Mouse (Mus musculus) testis, adult 2 months (tissue): ENCODE measurements around the gene Dusp12. TPM values are rescaled to one million over a fixed set of nuclear protein-coding genes. Genes with fewer than 3 reads are reported as not detected.
A peak's percentile ranks its signal among the peaks of the same experiment; 100 is the strongest.

Source experiments
- H3K27ac ChIP-seq: fragments of 200-500 bp; 2 replicates; pipeline ENCODE4 v1.5.1; 2012; ENCODE audit warnings: low read depth, low read length; ENCODE audit not compliant: control insufficient read depth, insufficient read depth
- H3K27me3 ChIP-seq: fragments of 200-500 bp; 2 replicates; pipeline ENCODE4 v1.6.1; 2012; ENCODE audit warnings: mild to moderate bottlenecking, low read length, moderate library complexity; ENCODE audit not compliant: control insufficient read depth, insufficient read depth
- H3K36me3 ChIP-seq: fragments of 200-500 bp; 2 replicates; pipeline ENCODE4 v1.6.1; 2012; ENCODE audit warnings: mild to moderate bottlenecking, low read length; ENCODE audit not compliant: control insufficient read depth, insufficient read depth
- H3K4me1 ChIP-seq: fragments of 200-500 bp; 2 replicates; pipeline ENCODE4 v1.6.1; 2012; ENCODE audit warnings: low read length; ENCODE audit not compliant: control insufficient read depth, insufficient read depth
- H3K4me3 ChIP-seq: fragments of 200-500 bp; 2 replicates; pipeline ENCODE4 v1.5.1; 2012; ENCODE audit warnings: low read depth, mild to moderate bottlenecking, low read length, moderate library complexity, mixed read lengths; ENCODE audit not compliant: control insufficient read depth
- CTCF ChIP-seq: fragments of 200-500 bp; IDR thresholded peaks from 2 replicates; pipeline ENCODE4 v1.5.1; 2012; ENCODE audit warnings: low read depth, mild to moderate bottlenecking, inconsistent platforms, low read length, moderate library complexity; ENCODE audit not compliant: control insufficient read depth, insufficient read depth, insufficient replicate concordance
- POLR2A ChIP-seq: fragments of 200-500 bp; IDR thresholded peaks from 2 replicates; pipeline ENCODE4 v1.6.1; 2012; ENCODE audit warnings: low read depth, mild to moderate bottlenecking, inconsistent platforms, low read length, moderate library complexity; ENCODE audit not compliant: control insufficient read depth
- polyA plus RNA-seq: library from polyadenylated mRNA; depleted of rRNA; stranded (reverse); fragments of >200 nt; gene quantifications from 2 replicates; pipeline ENCODE4 v1.2.3, GENCODE M21; 2012

Dusp12 gene
- polyA plus RNA-seq, 1 experiment, result 6.2 TPM

- Histone ChIP-seq H3K36me3 (no peaks in the 10 kb centered on the region), H3K4me3 (peak within 1 kb of the TSS; percentile 5; the same call in 1 of the 2 replicates), H3K27me3 (no peaks in the 10 kb centered on the region), H3K27ac (no peak within 1 kb of the TSS), H3K4me1 (no peaks in the 10 kb centered on the region)
- TF ChIP-seq POLR2A (no peak), CTCF (no peak)
These were observed 42.0 kb upstream of the Dusp12 start, which contains the start of gene Fcrla for GRCm38 (mm10) chr1:170927378-170927777. Gene Fcrla (minus strand): TSS chr1:170927583.

DNA sequence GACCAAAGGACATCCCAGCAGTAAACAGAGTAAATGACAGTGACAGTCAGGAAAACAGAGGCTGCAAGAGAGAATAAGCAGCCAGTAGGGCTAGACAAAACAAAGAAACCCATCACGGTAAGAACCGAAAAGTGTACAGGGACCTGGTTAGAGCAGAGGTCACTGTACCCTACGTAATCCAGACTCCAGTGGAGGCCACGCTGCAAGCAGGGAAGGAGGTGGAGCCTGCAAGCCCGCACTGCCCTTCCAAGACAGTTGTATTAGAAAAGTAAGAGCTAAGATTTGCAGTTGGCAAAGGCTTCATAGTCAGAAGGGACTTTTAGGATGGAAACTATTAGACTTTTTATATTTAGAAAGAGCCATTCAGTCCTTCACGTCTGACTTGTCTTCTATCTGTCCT lies 41.6 kb upstream of the Dusp12 start:
- Histone ChIP-seq H3K27ac (no peak overlapping the region), H3K4me3 (no peak overlapping the region), H3K27me3 (no peaks in the 10 kb centered on the region), H3K4me1 (no peaks in the 10 kb centered on the region), H3K36me3 (no peaks in the 10 kb centered on the region)
- no peak for TF ChIP-seq CTCF
- no peak for TF ChIP-seq POLR2A

- no peak overlapping the region; the same call in 1 of the 2 replicates for H3K4me3 ChIP-seq
- no peak overlapping the region for H3K27ac ChIP-seq
- no peaks in the 10 kb centered on the region for H3K4me1 ChIP-seq
- no peaks in the 10 kb centered on the region for H3K27me3 ChIP-seq
- TF ChIP-seq CTCF (no peak), POLR2A (no peak)
- H3K36me3 ChIP-seq, result no peaks in the 10 kb centered on the region
These were observed 39.1 kb upstream of the Dusp12 start for GRCm38 (mm10) chr1:170924485-170924884.

- TF ChIP-seq CTCF, result no peak
- no peak for TF ChIP-seq POLR2A
- H3K4me3 ChIP-seq, result no peak overlapping the region
- H3K4me1 ChIP-seq, result no peaks in the 10 kb centered on the region
- no peak overlapping the region for H3K27ac ChIP-seq
- H3K36me3 ChIP-seq, result no peaks in the 10 kb centered on the region
- no peaks in the 10 kb centered on the region for H3K27me3 ChIP-seq
These were observed 34.0 kb upstream of the Dusp12 start for GRCm38 (mm10) chr1:170919308-170919707.

DNA sequence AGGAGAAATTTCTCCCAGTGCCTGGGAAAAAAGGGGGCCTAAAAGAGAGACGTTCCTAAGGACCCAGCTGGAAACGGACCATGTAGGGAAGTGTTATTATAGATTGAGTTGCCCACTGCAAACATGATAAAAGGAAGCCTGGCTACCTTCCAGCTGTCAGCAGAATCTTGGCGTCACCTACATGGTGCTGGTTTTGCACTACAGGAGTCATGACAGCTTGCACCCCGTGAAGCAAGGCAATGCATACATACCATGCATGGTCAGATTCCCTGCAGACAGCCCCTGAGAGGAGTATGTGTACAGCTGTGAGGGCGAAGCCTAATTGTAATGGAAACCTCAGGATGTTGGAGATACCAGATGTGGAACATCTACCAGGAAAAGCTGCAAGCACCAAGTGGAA lies 30.3 kb upstream of the Dusp12 start:
- Histone ChIP-seq H3K36me3 (no peaks in the 10 kb centered on the region), H3K4me1 (no peaks in the 10 kb centered on the region), H3K27ac (no peak overlapping the region), H3K27me3 (no peaks in the 10 kb centered on the region), H3K4me3 (no peak overlapping the region)
- TF ChIP-seq CTCF, result no peak
- TF ChIP-seq POLR2A, result no peak

GRCm38 (mm10) chr1:170912891-170913615 lies 27.7 kb upstream of the Dusp12 start, which contains the start of gene Fcrlb:
Gene Fcrlb (minus strand): TSS chr1:170912941.
- no peak for TF ChIP-seq POLR2A
- no peak for TF ChIP-seq CTCF
- H3K27me3 ChIP-seq, result no peaks in the 10 kb centered on the region

GRCm38 (mm10) chr1:170911907-170912660 lies 26.7 kb upstream of the Dusp12 start:
- H3K27ac ChIP-seq, result no peak overlapping the region
- no peaks in the 10 kb centered on the region; the same call in 1 of the 2 replicates for H3K27me3 ChIP-seq
- H3K36me3 ChIP-seq, result no peaks in the 10 kb centered on the region
- H3K4me3 ChIP-seq, result no peak overlapping the region
- TF ChIP-seq CTCF (no peak), POLR2A (no peak)
- H3K4me1 ChIP-seq, result peaks cover 14% of the 10 kb centered on the region

More at GRCm38 (mm10) chr1:170912891-170913615, 27.7 kb upstream of the Dusp12 start, which contains the start of gene Fcrlb:
- Histone ChIP-seq H3K36me3 (no peaks in the 10 kb centered on the region), H3K4me1 (peaks cover 8% of the 10 kb centered on the region), H3K4me3 (no peak within 1 kb of the TSS), H3K27ac (no peak within 1 kb of the TSS)
